Comparison of ENCODE assay signal across 2 mouse cellular contexts in genomic region chr11:53559980-53560379, GRCm38 (mm10). TPM values are rescaled to one million over a fixed set of nuclear protein-coding genes. Genes with fewer than 3 reads are reported as not detected.
"Had no signal": no experiment of that assay in that cellular context is flagged by ENCODE, and none has a peak within 500 bp of the region (broad histone marks: within the 10 kb centered on the region; RNA-seq: fewer than 3 reads in every experiment).

No protein-coding gene starts in this region.

RNA-seq across cellular contexts. Expression of gene Il4, which starts 58.5 kb away (rescaled TPM):
- polyA plus RNA-seq: small intestine, adult 2 months; testis, adult 2 months had no signal
